Mouse (Mus musculus) ES-Bruce4 (cell line): ENCODE results near the gene Lrmda. TPM values are rescaled to one million over a fixed set of nuclear protein-coding genes. Genes with fewer than 3 reads are reported as not detected.

Experiments used
- H3K27ac ChIP-seq: 2 replicates; pipeline ENCODE4 v1.5.1; 2012; ENCODE audit warnings: low read length, inconsistent platforms; ENCODE audit not compliant: insufficient read depth
- H3K27me3 ChIP-seq: 2 replicates; pipeline ENCODE4 v1.6.1; 2012; ENCODE audit warnings: mild to moderate bottlenecking, low read length, inconsistent platforms; ENCODE audit not compliant: control insufficient read depth, poor library complexity, insufficient read depth, severe bottlenecking
- H3K36me3 ChIP-seq: 2 replicates; pipeline ENCODE4 v1.6.1; 2012; ENCODE audit warnings: inconsistent platforms, mild to moderate bottlenecking, low read length, moderate library complexity; ENCODE audit not compliant: control insufficient read depth, poor library complexity, insufficient read depth, severe bottlenecking
- H3K4me1 ChIP-seq: one replicate; pipeline ENCODE4 v1.8.1; 2011; ENCODE audit warnings: low read length; ENCODE audit not compliant: control insufficient read depth, insufficient read depth
- H3K4me3 ChIP-seq: 2 replicates; pipeline ENCODE4 v1.5.1; 2011; ENCODE audit warnings: low read depth, mild to moderate bottlenecking, low read length
- H3K9ac ChIP-seq: 2 replicates; pipeline ENCODE4 v1.6.1; 2012; ENCODE audit warnings: low read depth, mild to moderate bottlenecking, inconsistent platforms; ENCODE audit not compliant: poor library complexity, severe bottlenecking
- H3K9me3 ChIP-seq: replicated peaks from 2 replicates; pipeline ENCODE4 v1.6.1; 2012; ENCODE audit warnings: mild to moderate bottlenecking, low read length, inconsistent platforms; ENCODE audit not compliant: control insufficient read depth, poor library complexity, insufficient read depth, severe bottlenecking
- CTCF ChIP-seq: IDR thresholded peaks from one replicate; pipeline ENCODE4 v1.8.1; 2011; ENCODE audit warnings: low read depth, low read length
- EP300 ChIP-seq: IDR thresholded peaks from 2 replicates; pipeline ENCODE4 v1.6.1; 2011; ENCODE audit warnings: low read depth, low read length; ENCODE audit not compliant: insufficient read depth
- POLR2A ChIP-seq: IDR thresholded peaks from one replicate; pipeline ENCODE4 v1.8.1; 2011; ENCODE audit warnings: low read length; ENCODE audit not compliant: insufficient read depth
- polyA plus RNA-seq: library from polyadenylated mRNA; stranded (reverse); fragments of >200 nt; gene quantifications from 2 replicates; pipeline ENCODE4 v1.2.4, GENCODE M21; 2011; ENCODE audit warnings: low read depth; ENCODE audit not compliant: missing spikeins, insufficient read depth, insufficient read length

The Lrmda gene
- polyA plus RNA-seq, 1 experiment: not detected

- H3K9me3 ChIP-seq: no peaks in the 10 kb centered on the region
- TF ChIP-seq CTCF (no peak), EP300 (no peak), POLR2A (no peak)
- no peak overlapping the region for H3K4me3 ChIP-seq
- H3K9ac ChIP-seq: no peak overlapping the region
- no peaks in the 10 kb centered on the region for H3K27me3 ChIP-seq
- no peaks in the 10 kb centered on the region for H3K36me3 ChIP-seq
- H3K4me1 ChIP-seq: no peaks in the 10 kb centered on the region
- H3K27ac ChIP-seq: no peak overlapping the region
Measured at GRCm38 (mm10) chr14:22930488-22931046, 911.1 kb downstream of the Lrmda start.

DNA sequence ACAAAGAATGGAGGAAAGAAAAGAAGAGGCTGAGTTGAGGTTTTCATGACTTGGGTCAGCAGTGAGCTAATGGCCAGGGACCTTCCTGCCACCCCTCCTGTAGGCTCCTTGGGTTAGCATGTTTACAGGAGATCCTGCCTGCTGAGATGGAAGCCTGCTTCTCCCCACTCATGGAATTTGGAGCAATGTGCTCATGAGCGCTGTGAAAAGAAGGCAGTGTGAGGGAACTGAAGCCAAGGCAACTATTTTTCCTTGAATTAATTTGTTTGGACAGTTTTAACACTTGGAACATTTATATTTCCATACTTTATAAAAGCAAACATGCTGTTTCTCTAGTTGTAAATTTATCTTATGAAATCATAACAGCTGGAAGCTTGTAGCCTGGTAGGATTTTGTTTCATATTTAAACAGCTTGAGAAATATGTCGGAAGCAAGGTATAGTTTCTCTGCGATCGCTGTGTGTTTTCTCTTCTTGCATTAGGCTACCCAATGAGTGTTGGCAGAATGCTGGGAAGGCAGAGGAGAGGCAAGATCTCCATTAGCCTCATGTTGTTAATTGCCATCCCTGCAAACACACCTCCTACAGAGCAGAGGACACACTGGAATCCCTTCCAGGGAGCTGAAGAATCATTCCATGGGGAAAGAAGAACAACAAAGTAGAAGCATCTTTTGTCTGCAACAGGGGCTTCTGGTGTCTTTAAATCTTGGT, 911.8 kb downstream of the Lrmda start:
- TF ChIP-seq POLR2A (no peak), CTCF (no peak), EP300 (no peak)
- Histone ChIP-seq H3K27me3 (no peaks in the 10 kb centered on the region), H3K9me3 (no peaks in the 10 kb centered on the region; the same call in 1 of the 2 replicates), H3K4me1 (no peaks in the 10 kb centered on the region), H3K9ac (no peak overlapping the region), H3K36me3 (no peaks in the 10 kb centered on the region), H3K27ac (no peak overlapping the region), H3K4me3 (no peak overlapping the region)

DNA sequence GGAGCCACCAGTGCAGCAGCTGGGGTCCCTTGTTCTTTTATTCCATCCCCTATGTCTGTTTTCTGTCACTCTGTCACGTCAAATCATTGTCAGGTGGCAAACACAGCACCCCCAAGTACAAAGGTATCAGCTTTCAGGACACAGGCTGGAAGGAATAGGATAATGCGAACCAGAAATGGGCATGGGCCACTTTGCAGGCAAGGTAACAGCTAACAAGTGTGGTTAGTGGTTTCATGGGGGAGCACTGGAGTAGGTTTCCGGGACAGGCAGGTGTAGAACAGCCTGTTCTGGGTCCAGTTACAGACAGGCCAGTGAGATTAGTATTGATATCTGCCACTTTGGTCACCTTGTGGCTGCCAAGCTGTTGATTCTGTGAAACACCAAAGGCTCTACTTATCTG, 917.2 kb downstream of the Lrmda start:
- Histone ChIP-seq H3K9ac (no peak overlapping the region), H3K36me3 (no peaks in the 10 kb centered on the region), H3K4me1 (no peaks in the 10 kb centered on the region), H3K4me3 (no peak overlapping the region), H3K27me3 (no peaks in the 10 kb centered on the region), H3K27ac (no peak overlapping the region), H3K9me3 (no peaks in the 10 kb centered on the region; the same call in 1 of the 2 replicates)
- TF ChIP-seq EP300: no peak
- TF ChIP-seq POLR2A: no peak
- TF ChIP-seq CTCF: no peak

- Histone ChIP-seq H3K4me1 (no peaks in the 10 kb centered on the region), H3K9me3 (no peaks in the 10 kb centered on the region; the same call in 1 of the 2 replicates), H3K36me3 (no peaks in the 10 kb centered on the region), H3K27ac (no peak overlapping the region), H3K4me3 (no peak overlapping the region), H3K27me3 (no peaks in the 10 kb centered on the region), H3K9ac (no peak overlapping the region)
- TF ChIP-seq POLR2A (no peak), CTCF (no peak), EP300 (no peak)
Measured at GRCm38 (mm10) chr14:22940576-22940975, 921.1 kb downstream of the Lrmda start.

GRCm38 (mm10) chr14:22942569-22942968, 923.1 kb downstream of the Lrmda start:
- Histone ChIP-seq H3K9me3 (no peaks in the 10 kb centered on the region), H3K4me3 (no peak overlapping the region), H3K9ac (no peak overlapping the region), H3K27me3 (no peaks in the 10 kb centered on the region), H3K36me3 (no peaks in the 10 kb centered on the region), H3K27ac (no peak overlapping the region), H3K4me1 (no peaks in the 10 kb centered on the region)
- TF ChIP-seq EP300 (no peak), POLR2A (no peak), CTCF (no peak)

- H3K4me1 ChIP-seq: no peaks in the 10 kb centered on the region
- no peaks in the 10 kb centered on the region for H3K9me3 ChIP-seq
- no peaks in the 10 kb centered on the region; the same call in 1 of the 2 replicates for H3K27me3 ChIP-seq
- no peak for TF ChIP-seq CTCF
- TF ChIP-seq POLR2A: no peak
- TF ChIP-seq EP300: no peak
- H3K27ac ChIP-seq: no peak overlapping the region
- no peaks in the 10 kb centered on the region for H3K36me3 ChIP-seq
- no peak overlapping the region for H3K9ac ChIP-seq
- H3K4me3 ChIP-seq: no peak overlapping the region
Measured at GRCm38 (mm10) chr14:22949466-22949865, 930.0 kb downstream of the Lrmda start.
